Mouse (Mus musculus) induced T-regulatory cell, adult 2 months (primary cell): Measurements from ENCODE around the gene Bloc1s5.
A peak's percentile ranks its signal among the peaks of the same experiment; 100 is the strongest.

Experiments
- DNase-seq: peaks from one replicate; pipeline ENCODE4 v3.0.0-alpha.2; 2012; ENCODE audit warnings: low read depth

Gene Bloc1s5

GRCm38 (mm10) chr13:38565245-38565644 lies 69.7 kb downstream of the Bloc1s5 start:
- DNase-seq: no peak

- DNase-seq: no peak
Measured at GRCm38 (mm10) chr13:38554611-38555010, 80.3 kb downstream of the Bloc1s5 start.

- DNase-seq: no peak
Measured at GRCm38 (mm10) chr13:38554210-38554609, 80.7 kb downstream of the Bloc1s5 start.

- peak; percentile 39 for DNase-seq
Measured at GRCm38 (mm10) chr13:38548681-38549080, 86.2 kb downstream of the Bloc1s5 start.

- no peak for DNase-seq
Measured at GRCm38 (mm10) chr13:38547717-38548116, 87.2 kb downstream of the Bloc1s5 start.

GRCm38 (mm10) chr13:38546754-38547153 lies 88.2 kb downstream of the Bloc1s5 start:
- peak; percentile 44 for DNase-seq

- no peak for DNase-seq
Measured at GRCm38 (mm10) chr13:38545460-38545859, 89.4 kb downstream of the Bloc1s5 start.

GRCm38 (mm10) chr13:38544769-38545445 lies 90.0 kb downstream of the Bloc1s5 start:
- DNase-seq: no peak

GRCm38 (mm10) chr13:38543455-38544125 lies 91.3 kb downstream of the Bloc1s5 start:
- no peak for DNase-seq
